Mouse (Mus musculus) limb, embryonic 11.5 days (tissue): Measurements from ENCODE around the gene Lad1. TPM values are rescaled to one million over a fixed set of nuclear protein-coding genes. Genes with fewer than 3 reads are reported as not detected.

Experiments
- ATAC-seq: fragments of 200-750 bp; cut with Nextera tagmentation; 2 replicates; pipeline ENCODE4 v1.8.0; 2017; ENCODE audit warnings: low read depth; ENCODE audit not compliant: insufficient number of reproducible peaks, low FRiP score, low TSS enrichment
- DNase-seq: peaks from one replicate; pipeline ENCODE4 v3.0.0-alpha.2; 2015; ENCODE audit warnings: low spot score
- H3K27ac ChIP-seq: fragments of 300-500 bp; sonication (generic); replicated peaks from 2 replicates; pipeline ENCODE4 v1.5.1; 2014; ENCODE audit warnings: low read depth, mild to moderate bottlenecking, low read length
- H3K27me3 ChIP-seq: fragments of 300-500 bp; sonication (generic); 2 replicates; pipeline ENCODE4 v1.6.1; 2014; ENCODE audit warnings: mild to moderate bottlenecking, low read length, mixed read lengths; ENCODE audit not compliant: control insufficient read depth, insufficient read depth
- H3K36me3 ChIP-seq: fragments of 300-500 bp; sonication (generic); 2 replicates; pipeline ENCODE4 v1.6.1; 2014; ENCODE audit warnings: mild to moderate bottlenecking, low read length, moderate library complexity, mixed read lengths; ENCODE audit not compliant: control insufficient read depth, insufficient read depth
- H3K4me1 ChIP-seq: fragments of 300-500 bp; sonication (generic); 2 replicates; pipeline ENCODE4 v1.6.1; 2014; ENCODE audit warnings: low read length, mixed read lengths; ENCODE audit not compliant: control insufficient read depth, insufficient read depth
- H3K4me2 ChIP-seq: fragments of 300-500 bp; sonication (generic); 2 replicates; pipeline ENCODE4 v1.6.1; 2014; ENCODE audit warnings: low read depth, mild to moderate bottlenecking, moderate library complexity; ENCODE audit not compliant: severe bottlenecking
- H3K4me3 ChIP-seq: fragments of 300-500 bp; sonication (generic); 2 replicates; pipeline ENCODE4 v1.5.1; 2014; ENCODE audit warnings: low read depth, low read length
- H3K9ac ChIP-seq: fragments of 300-500 bp; sonication (generic); 2 replicates; pipeline ENCODE4 v1.6.1; 2014; ENCODE audit warnings: mild to moderate bottlenecking, low read length
- H3K9me3 ChIP-seq: fragments of 300-500 bp; sonication (generic); 2 replicates; pipeline ENCODE4 v1.6.1; 2016; ENCODE audit warnings: low read length; ENCODE audit not compliant: control insufficient read depth
- WGBS: fragments of 180-500 bp; shearing (Covaris S2); extraction: QIAGEN DNeasy Blood & Tissue Kit; methylation state at CpG from one replicate; pipeline ENCODE4 v1.1.7; 2014; 5-methylcytosine and 5-hydroxymethylcytosine counted together
- polyA plus RNA-seq: library from polyadenylated mRNA; unstranded; fragments of >200 nt; fragmentation: Nextera tagmentation; extraction: Ambion mirVana; gene quantifications from 2 replicates; pipeline ENCODE4 v1.2.1, GENCODE M21; 2014

The Lad1 gene
- polyA plus RNA-seq, 1 experiment from 2014 or later: 4.5 TPM

- no peak overlapping the region for H3K9ac ChIP-seq
- no peak overlapping the region for H3K27ac ChIP-seq
- no peaks in the 10 kb centered on the region for H3K36me3 ChIP-seq
- H3K27me3 ChIP-seq: no peaks in the 10 kb centered on the region
- H3K4me1 ChIP-seq: no peaks in the 10 kb centered on the region
- 71% methylated on average over 6 of the region's 6 CpGs for WGBS
- no peak for ATAC-seq
- no peak overlapping the region for H3K4me2 ChIP-seq
- no peaks in the 10 kb centered on the region for H3K9me3 ChIP-seq
- H3K4me3 ChIP-seq: no peak overlapping the region
- no peak for DNase-seq
These were observed 26.1 kb downstream of the Lad1 start for GRCm38 (mm10) chr1:135844481-135844880.

GRCm38 (mm10) chr1:135846632-135847031 is 28.2 kb downstream of the Lad1 start:
- no peak for ATAC-seq
- H3K4me2 ChIP-seq: no peak overlapping the region
- H3K27ac ChIP-seq: no peak overlapping the region
- H3K4me3 ChIP-seq: no peak overlapping the region
- H3K9ac ChIP-seq: no peak overlapping the region
- 72% methylated on average over 5 of the region's 5 CpGs for WGBS
- H3K4me1 ChIP-seq: no peaks in the 10 kb centered on the region
- no peaks in the 10 kb centered on the region for H3K36me3 ChIP-seq
- DNase-seq: no peak
- H3K9me3 ChIP-seq: no peaks in the 10 kb centered on the region
- no peaks in the 10 kb centered on the region for H3K27me3 ChIP-seq

GRCm38 (mm10) chr1:135847139-135847562 is 28.8 kb downstream of the Lad1 start:
- Histone ChIP-seq H3K27me3 (no peaks in the 10 kb centered on the region), H3K9me3 (no peaks in the 10 kb centered on the region), H3K4me3 (no peak overlapping the region), H3K4me1 (0 out of 2 replicates have a peak, but pooled peaks cover under 1% of the 10 kb centered on the region), H3K4me2 (no peak overlapping the region), H3K9ac (no peak overlapping the region), H3K27ac (no peak overlapping the region), H3K36me3 (no peaks in the 10 kb centered on the region)
- ATAC-seq (no peak), DNase-seq (peak; percentile 65)
- 31% methylated on average over 6 of the region's 6 CpGs for WGBS

- H3K36me3 ChIP-seq: no peaks in the 10 kb centered on the region
- H3K4me3 ChIP-seq: no peak overlapping the region
- no peak overlapping the region for H3K9ac ChIP-seq
- WGBS: 82% methylated on average over 17 of the region's 17 CpGs
- H3K27me3 ChIP-seq: no peaks in the 10 kb centered on the region
- no peak for DNase-seq
- no peaks in the 10 kb centered on the region for H3K9me3 ChIP-seq
- H3K4me2 ChIP-seq: no peak overlapping the region
- no peak for ATAC-seq
- no peak overlapping the region for H3K27ac ChIP-seq
- 0 out of 2 replicates have a peak, but pooled peaks cover 5% of the 10 kb centered on the region for H3K4me1 ChIP-seq
These were observed 29.4 kb downstream of the Lad1 start for GRCm38 (mm10) chr1:135847611-135848351.

- Histone ChIP-seq H3K4me1 (0 out of 2 replicates have a peak, but pooled peaks cover 5% of the 10 kb centered on the region), H3K27me3 (no peaks in the 10 kb centered on the region), H3K9ac (no peak overlapping the region), H3K9me3 (no peaks in the 10 kb centered on the region), H3K4me2 (no peak overlapping the region), H3K36me3 (no peaks in the 10 kb centered on the region), H3K4me3 (no peak overlapping the region), H3K27ac (no peak overlapping the region)
- no peak for ATAC-seq
- 68% methylated on average over 12 of the region's 12 CpGs for WGBS
- DNase-seq: peak; percentile 29
These were observed 32.5 kb downstream of the Lad1 start for GRCm38 (mm10) chr1:135850722-135851512.

- ATAC-seq: no peak
- no peaks in the 10 kb centered on the region for H3K36me3 ChIP-seq
These were observed 33.8 kb downstream of the Lad1 start for GRCm38 (mm10) chr1:135852044-135852756.

GRCm38 (mm10) chr1:135853200-135853599 is 34.8 kb downstream of the Lad1 start:
- no peaks in the 10 kb centered on the region for H3K9me3 ChIP-seq
- no peak overlapping the region for H3K4me2 ChIP-seq
- H3K27me3 ChIP-seq: no peaks in the 10 kb centered on the region
- no peak overlapping the region for H3K4me3 ChIP-seq
- DNase-seq: no peak
- H3K27ac ChIP-seq: no peak overlapping the region
- H3K36me3 ChIP-seq: no peaks in the 10 kb centered on the region
- no peak for ATAC-seq
- no peak overlapping the region for H3K9ac ChIP-seq
- WGBS: 84% methylated on average over 4 of the region's 4 CpGs
- 0 out of 2 replicates have a peak, but pooled peaks cover 5% of the 10 kb centered on the region for H3K4me1 ChIP-seq

More at GRCm38 (mm10) chr1:135852044-135852756, 33.8 kb downstream of the Lad1 start:
- Histone ChIP-seq H3K27me3 (no peaks in the 10 kb centered on the region), H3K9ac (no peak overlapping the region), H3K27ac (no peak overlapping the region), H3K4me1 (0 out of 2 replicates have a peak, but pooled peaks cover 5% of the 10 kb centered on the region), H3K4me3 (no peak overlapping the region), H3K9me3 (no peaks in the 10 kb centered on the region), H3K4me2 (no peak overlapping the region)
- no peak for DNase-seq
- 82% methylated on average over 13 of the region's 13 CpGs for WGBS
